Mouse (Mus musculus): ENCODE measurements around the gene Sipa1l2. TPM values are rescaled to one million over a fixed set of nuclear protein-coding genes. Genes with fewer than 3 reads are reported as not detected.

Sipa1l2 gene
- polyA plus RNA-seq, 1 experiment from 2014 or later = 25.1 TPM

DNA sequence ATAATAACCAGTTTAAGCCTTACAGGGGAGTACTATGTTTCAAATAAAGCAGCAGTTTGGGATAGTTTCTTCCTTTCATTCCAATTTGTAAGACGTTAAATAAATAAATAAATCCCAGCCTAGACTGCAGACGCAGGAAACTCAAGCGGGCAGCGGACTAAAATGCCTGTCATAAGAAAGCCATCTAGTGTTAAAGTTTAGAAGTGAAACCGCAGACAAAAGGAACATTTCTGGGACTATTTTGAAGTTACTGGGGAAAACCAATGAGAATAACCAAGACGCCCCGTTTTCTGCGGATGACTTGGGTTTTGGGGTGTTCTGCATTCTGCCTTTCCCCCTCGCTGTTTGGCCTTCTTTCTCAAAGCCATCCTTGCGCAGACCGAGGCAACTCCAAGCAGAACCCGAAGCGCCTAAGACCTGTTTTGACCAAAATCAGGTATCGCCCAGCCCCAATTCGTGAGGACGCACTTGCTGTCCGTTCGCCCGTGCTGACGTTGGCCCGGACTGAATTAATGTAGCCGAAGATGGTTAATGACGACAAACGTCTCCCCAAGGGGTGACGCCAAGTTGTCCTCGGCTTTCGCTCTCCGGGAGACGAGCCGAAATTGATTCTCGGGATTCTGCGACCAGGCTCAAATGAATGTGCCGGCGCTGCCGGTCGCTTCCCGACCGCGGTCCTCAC lies 616 bp downstream of the Sipa1l2 start:
- ATAC-seq (ENCODE audit: low FRiP score, low TSS enrichment) (peak; percentile 7), DNase-seq (peak; percentile 87)
- under 1% methylated on average over 39 of the region's 39 CpGs for WGBS
- Histone ChIP-seq H3K4me3 (replicated peaks; ENCODE audit: low read depth, low read length) (peak overlapping the region; percentile 85), H3K27me3 (ENCODE audit: control insufficient read depth, insufficient read depth, low read length) (peaks cover 7% of the 10 kb centered on the region; the same call in 1 of the 2 replicates), H3K36me3 (ENCODE audit: control insufficient read depth, insufficient read depth, low read length) (no peaks in the 10 kb centered on the region), H3K4me2 (ENCODE audit: low read length) (peak overlapping the region; percentile 89), H3K9ac (replicated peaks; ENCODE audit: low read length) (peak overlapping the region; percentile 76), H3K27ac (replicated peaks; ENCODE audit: low read depth, low read length) (peak overlapping the region; percentile 81), H3K9me3 (ENCODE audit: control insufficient read depth, low read length) (no peaks in the 10 kb centered on the region), H3K4me1 (ENCODE audit: control insufficient read depth, insufficient read depth, low read length) (peaks cover 30% of the 10 kb centered on the region)

GRCm38 (mm10) chr8:125568421-125568850 lies 1.2 kb downstream of the Sipa1l2 start:
- Histone ChIP-seq H3K9ac (replicated peaks; ENCODE audit: low read length) (peak overlapping the region; percentile 50; the same call in 1 of the 2 replicates), H3K36me3 (ENCODE audit: control insufficient read depth, insufficient read depth, low read length) (no peaks in the 10 kb centered on the region), H3K9me3 (ENCODE audit: control insufficient read depth, low read length) (no peaks in the 10 kb centered on the region), H3K27me3 (ENCODE audit: control insufficient read depth, insufficient read depth, low read length) (peaks cover 7% of the 10 kb centered on the region; the same call in 1 of the 2 replicates), H3K4me3 (replicated peaks; ENCODE audit: low read depth, low read length) (peak overlapping the region; percentile 85), H3K27ac (replicated peaks; ENCODE audit: low read depth, low read length) (peak overlapping the region; percentile 27; the same call in 1 of the 2 replicates), H3K4me2 (ENCODE audit: low read length) (peak overlapping the region; percentile 89), H3K4me1 (ENCODE audit: control insufficient read depth, insufficient read depth, low read length) (peaks cover 33% of the 10 kb centered on the region)
- 1% methylated on average over 14 of the region's 14 CpGs for WGBS
- ATAC-seq (ENCODE audit: low FRiP score, low TSS enrichment) (no peak), DNase-seq (no peak)

- DNase-seq = peak; percentile 63
- peaks cover 41% of the 10 kb centered on the region for H3K4me1 ChIP-seq (ENCODE audit: control insufficient read depth, insufficient read depth, low read length)
Measured at GRCm38 (mm10) chr8:125567569-125567968, 2.0 kb downstream of the Sipa1l2 start.

DNA sequence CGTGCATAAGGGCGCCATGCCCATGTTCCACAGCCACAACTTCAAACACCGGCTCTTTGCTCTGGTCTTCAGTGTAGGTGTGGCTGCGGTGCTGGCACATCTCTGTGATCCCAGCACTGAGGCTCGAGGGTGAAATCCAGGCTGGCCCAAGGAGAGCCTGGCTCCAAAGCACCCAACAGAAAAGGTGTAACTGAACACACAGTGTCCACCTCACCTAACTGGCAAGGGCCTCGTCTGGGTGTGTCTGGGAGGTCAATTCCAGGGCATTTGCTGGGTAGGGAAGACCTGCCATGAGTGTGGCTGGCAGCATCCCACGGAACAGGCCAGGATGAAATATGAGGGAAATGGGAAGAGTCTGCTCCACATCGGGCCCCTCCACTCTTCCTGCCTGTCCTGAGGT lies 6.7 kb downstream of the Sipa1l2 start:
- Histone ChIP-seq H3K27me3 (ENCODE audit: control insufficient read depth, insufficient read depth, low read length) (no peaks in the 10 kb centered on the region), H3K36me3 (ENCODE audit: control insufficient read depth, insufficient read depth, low read length) (no peaks in the 10 kb centered on the region), H3K9ac (replicated peaks; ENCODE audit: low read length) (no peak overlapping the region), H3K27ac (replicated peaks; ENCODE audit: low read depth, low read length) (no peak overlapping the region), H3K4me1 (ENCODE audit: control insufficient read depth, insufficient read depth, low read length) (peaks cover 79% of the 10 kb centered on the region), H3K9me3 (ENCODE audit: control insufficient read depth, low read length) (no peaks in the 10 kb centered on the region), H3K4me2 (ENCODE audit: low read length) (no peak overlapping the region), H3K4me3 (replicated peaks; ENCODE audit: low read depth, low read length) (no peak overlapping the region)
- ATAC-seq (ENCODE audit: low FRiP score, low TSS enrichment) (no peak), DNase-seq (no peak)
- WGBS = 89% methylated on average over 8 of the region's 8 CpGs

More at GRCm38 (mm10) chr8:125567569-125567968, 2.0 kb downstream of the Sipa1l2 start:
- Histone ChIP-seq H3K4me2 (ENCODE audit: low read length) (peak overlapping the region; percentile 89), H3K27ac (replicated peaks; ENCODE audit: low read depth, low read length) (no peak overlapping the region), H3K9me3 (ENCODE audit: control insufficient read depth, low read length) (no peaks in the 10 kb centered on the region), H3K36me3 (ENCODE audit: control insufficient read depth, insufficient read depth, low read length) (no peaks in the 10 kb centered on the region), H3K27me3 (ENCODE audit: control insufficient read depth, insufficient read depth, low read length) (peaks cover 7% of the 10 kb centered on the region; the same call in 1 of the 2 replicates), H3K4me3 (replicated peaks; ENCODE audit: low read depth, low read length) (peak overlapping the region; percentile 85), H3K9ac (replicated peaks; ENCODE audit: low read length) (peak overlapping the region; percentile 50; the same call in 1 of the 2 replicates)
- ATAC-seq (ENCODE audit: low FRiP score, low TSS enrichment) = no peak
- WGBS = 55% methylated on average over 7 of the region's 7 CpGs

DNA sequence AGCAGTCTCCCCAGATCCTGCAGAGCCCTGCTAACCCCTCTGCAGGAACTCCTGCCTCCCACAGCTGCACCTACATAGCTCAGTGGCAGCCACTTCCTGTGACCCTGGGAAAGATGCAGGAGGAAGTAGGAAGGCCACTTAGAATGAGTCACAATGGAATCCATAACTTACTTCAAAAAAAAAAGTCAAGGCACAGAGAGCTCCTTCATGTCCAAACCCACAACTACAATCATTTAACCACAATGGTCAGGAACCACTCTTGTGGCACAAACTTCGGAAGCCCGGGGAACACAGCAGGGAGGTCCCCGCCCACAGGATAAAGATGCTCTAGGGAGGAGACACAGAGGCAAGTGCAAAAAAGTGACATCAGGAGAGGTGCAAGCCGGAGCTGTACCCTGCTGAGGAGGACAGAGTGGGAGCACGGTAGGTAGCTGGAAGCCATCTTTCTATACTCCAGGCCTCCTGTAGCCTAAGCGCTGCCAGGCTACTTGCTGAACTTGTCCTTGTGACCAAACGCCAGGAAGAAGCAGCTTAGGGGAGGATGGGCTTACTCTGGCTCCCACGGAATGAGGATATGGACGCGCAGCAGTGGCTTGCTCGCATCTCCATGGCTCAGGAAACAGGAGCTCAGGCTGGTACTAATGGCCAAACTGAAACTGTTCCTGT lies 8.7 kb downstream of the Sipa1l2 start:
- H3K9me3 ChIP-seq (ENCODE audit: control insufficient read depth, low read length) = no peaks in the 10 kb centered on the region
- H3K9ac ChIP-seq (replicated peaks; ENCODE audit: low read length) = no peak overlapping the region
- peak overlapping the region; percentile 92; the same call in 1 of the 2 replicates for H3K27ac ChIP-seq (replicated peaks; ENCODE audit: low read depth, low read length)
- no peaks in the 10 kb centered on the region for H3K36me3 ChIP-seq (ENCODE audit: control insufficient read depth, insufficient read depth, low read length)
- WGBS = 59% methylated on average over 11 of the region's 11 CpGs
- H3K27me3 ChIP-seq (ENCODE audit: control insufficient read depth, insufficient read depth, low read length) = no peaks in the 10 kb centered on the region
- ATAC-seq (ENCODE audit: low FRiP score, low TSS enrichment) = no peak
- no peak overlapping the region for H3K4me2 ChIP-seq (ENCODE audit: low read length)
- DNase-seq = no peak
- H3K4me3 ChIP-seq (replicated peaks; ENCODE audit: low read depth, low read length) = no peak overlapping the region
- H3K4me1 ChIP-seq (ENCODE audit: control insufficient read depth, insufficient read depth, low read length) = peaks cover 72% of the 10 kb centered on the region

GRCm38 (mm10) chr8:125559066-125559653 lies 10.4 kb downstream of the Sipa1l2 start:
- peak overlapping the region; percentile 49 for H3K4me2 ChIP-seq (ENCODE audit: low read length)
- WGBS = 15% methylated on average over 5 of the region's 5 CpGs
- no peaks in the 10 kb centered on the region for H3K9me3 ChIP-seq (ENCODE audit: control insufficient read depth, low read length)
- DNase-seq (peak; percentile 58), ATAC-seq (ENCODE audit: low FRiP score, low TSS enrichment) (peak; percentile 69; the same call in 1 of the 2 replicates)
- no peaks in the 10 kb centered on the region for H3K27me3 ChIP-seq (ENCODE audit: control insufficient read depth, insufficient read depth, low read length)
- no peaks in the 10 kb centered on the region for H3K36me3 ChIP-seq (ENCODE audit: control insufficient read depth, insufficient read depth, low read length)
- peaks cover 67% of the 10 kb centered on the region for H3K4me1 ChIP-seq (ENCODE audit: control insufficient read depth, insufficient read depth, low read length)
- peak overlapping the region; percentile 46; the same call in 1 of the 2 replicates for H3K9ac ChIP-seq (replicated peaks; ENCODE audit: low read length)
- H3K27ac ChIP-seq (replicated peaks; ENCODE audit: low read depth, low read length) = peak overlapping the region; percentile 92
- peak overlapping the region; percentile 18 for H3K4me3 ChIP-seq (replicated peaks; ENCODE audit: low read depth, low read length)

- Histone ChIP-seq H3K4me2 (ENCODE audit: low read length) (peak overlapping the region; percentile 49), H3K4me3 (replicated peaks; ENCODE audit: low read depth, low read length) (peak overlapping the region; percentile 18), H3K27me3 (ENCODE audit: control insufficient read depth, insufficient read depth, low read length) (no peaks in the 10 kb centered on the region), H3K9me3 (ENCODE audit: control insufficient read depth, low read length) (no peaks in the 10 kb centered on the region), H3K36me3 (ENCODE audit: control insufficient read depth, insufficient read depth, low read length) (no peaks in the 10 kb centered on the region), H3K27ac (replicated peaks; ENCODE audit: low read depth, low read length) (peak overlapping the region; percentile 92), H3K4me1 (ENCODE audit: control insufficient read depth, insufficient read depth, low read length) (peaks cover 62% of the 10 kb centered on the region), H3K9ac (replicated peaks; ENCODE audit: low read length) (peak overlapping the region; percentile 46)
- WGBS = 18% methylated on average over 23 of the region's 23 CpGs
- ATAC-seq (ENCODE audit: low FRiP score, low TSS enrichment) = peak; percentile 84
- DNase-seq = peak; percentile 94
Measured at GRCm38 (mm10) chr8:125558109-125559065, 11.2 kb downstream of the Sipa1l2 start.
